Mouse (Mus musculus) G1E-ER4 (cell line): Measurements from ENCODE around the gene Tgm5. TPM values are rescaled to one million over a fixed set of nuclear protein-coding genes. Genes with fewer than 3 reads are reported as not detected.

Source experiments
- GATA1 ChIP-seq: IDR thresholded peaks from one replicate; pipeline ENCODE4 v1.8.0; 2012; ENCODE audit warnings: low read length, inconsistent platforms
- polyA plus RNA-seq: library from polyadenylated mRNA; stranded (reverse); fragments of >175 nt; gene quantifications from 2 replicates; pipeline ENCODE4 v1.2.3, GENCODE M21; 2012

Tgm5 gene
- polyA plus RNA-seq, 1 experiment, result not detected

DNA sequence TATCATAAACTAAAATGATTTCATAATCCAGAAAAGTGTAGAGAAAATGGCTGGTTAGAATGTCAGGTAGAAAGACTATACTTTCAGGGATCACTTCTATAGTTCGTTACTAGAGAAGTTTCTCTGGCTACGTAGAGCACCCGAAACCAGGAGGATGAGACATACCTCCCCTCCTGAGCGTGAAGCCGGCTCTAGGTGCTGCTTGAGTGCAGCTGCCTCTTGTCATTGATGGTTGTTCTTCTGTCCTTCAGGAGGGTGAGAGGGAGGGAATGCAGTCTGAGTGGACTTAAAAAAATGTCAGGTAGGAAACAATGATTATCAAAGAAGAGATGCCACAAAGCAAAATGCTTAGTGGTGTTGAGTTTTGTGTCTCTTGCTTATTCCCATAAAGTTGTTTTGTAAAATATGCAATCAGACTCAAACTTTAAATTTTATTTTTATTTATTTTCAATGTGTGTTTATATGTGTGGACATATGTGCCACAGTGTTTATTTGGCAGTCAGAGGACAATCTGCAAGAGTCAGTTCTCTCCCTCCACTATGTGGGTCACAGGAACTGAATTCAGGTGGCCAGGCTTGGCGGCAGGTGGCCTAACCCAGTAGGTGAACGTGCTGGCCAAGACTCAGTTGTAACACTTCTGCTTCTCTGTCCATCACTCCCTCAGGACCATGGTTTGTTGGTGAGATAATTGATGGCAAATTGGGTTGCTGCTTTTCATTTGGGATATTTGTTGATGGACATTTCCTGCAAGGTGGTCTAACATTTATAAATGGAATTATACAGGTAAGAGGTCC lies 81.4 kb downstream of the Tgm5 start:
- no peak for TF ChIP-seq GATA1

DNA sequence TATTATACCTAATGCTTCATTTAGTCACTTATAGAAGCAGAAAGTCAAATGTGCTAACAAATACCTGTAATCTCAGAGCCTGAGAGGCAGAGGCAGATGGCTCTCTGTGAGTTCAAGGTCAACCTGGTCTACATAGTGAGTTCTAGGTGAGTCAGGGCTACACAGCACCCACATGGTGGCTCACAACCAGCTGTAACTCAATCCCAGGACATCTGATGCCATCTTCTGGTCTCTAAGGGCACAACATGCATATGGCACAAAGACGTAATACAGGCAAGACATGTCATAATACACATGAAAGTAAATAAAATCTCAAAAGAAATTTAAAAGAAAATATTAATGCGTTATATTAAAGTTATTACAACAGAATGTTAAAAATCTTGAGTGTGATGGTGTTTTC lies 82.1 kb downstream of the Tgm5 start:
- TF ChIP-seq GATA1, result no peak

DNA sequence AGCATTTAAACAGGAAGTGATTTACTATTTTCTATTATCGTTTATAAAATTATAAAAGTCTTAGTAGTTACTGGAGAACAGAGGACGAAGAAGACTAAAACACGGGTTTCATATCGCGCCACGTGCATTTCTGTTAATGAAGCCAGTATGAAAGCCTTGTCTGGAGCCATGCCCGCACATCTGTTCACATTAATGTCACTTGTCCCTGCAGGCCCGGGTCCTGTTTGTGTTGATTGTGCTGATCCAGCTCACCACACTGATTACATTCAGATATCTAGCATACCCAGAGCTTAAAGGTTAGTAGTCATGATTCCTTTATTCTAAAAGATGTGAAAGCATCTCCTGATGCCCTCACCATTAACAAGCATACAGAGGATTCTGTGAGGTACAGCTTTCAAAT lies 86.8 kb downstream of the Tgm5 start:
- TF ChIP-seq GATA1, result no peak

Other genes starting within 250 kb of the Tgm5 start
- gene Cdan1, start 235.7 kb downstream of the Tgm5 start, polyA plus RNA-seq, result 77.4 and 97.3 TPM in 2 replicates
- 5.6 and 7.9 TPM in 2 replicates for gene Ttbk2, start 235.2 kb downstream of the Tgm5 start, polyA plus RNA-seq
- 27.1 and 34.7 TPM in 2 replicates for gene Ubr1, start 115.1 kb downstream of the Tgm5 start, polyA plus RNA-seq
- 1.3 and 2.0 TPM in 2 replicates for gene Tmem62, start 108.8 kb downstream of the Tgm5 start, polyA plus RNA-seq
- 7.7 and 13.0 TPM in 2 replicates for gene Ccndbp1, start 77.4 kb downstream of the Tgm5 start, polyA plus RNA-seq
- gene Epb42, start 48.8 kb downstream of the Tgm5 start, polyA plus RNA-seq, result 0.70 and 0.73 TPM in 2 replicates
- not detected in 2 replicates for gene Tgm7, start 24.0 kb upstream of the Tgm5 start, polyA plus RNA-seq
- 4.1 and 5.7 TPM in 2 replicates for gene Adal, start 54.6 kb upstream of the Tgm5 start, polyA plus RNA-seq
- 12.9 and 14.2 TPM in 2 replicates for gene Lcmt2, start 54.8 kb upstream of the Tgm5 start, polyA plus RNA-seq
- gene Tubgcp4, start 84.8 kb upstream of the Tgm5 start, polyA plus RNA-seq, result 17.0 and 25.6 TPM in 2 replicates
- 10.8 and 12.7 TPM in 2 replicates for gene Zscan29, start 85.3 kb upstream of the Tgm5 start, polyA plus RNA-seq
- 19.4 and 21.1 TPM in 2 replicates for gene Trp53bp1, start 185.6 kb upstream of the Tgm5 start, polyA plus RNA-seq
- gene Map1a, start 203.8 kb upstream of the Tgm5 start, polyA plus RNA-seq, result 16.2 and 20.0 TPM in 2 replicates